Mouse (Mus musculus): Measurements from ENCODE around the gene Gm42420.

Gm42420 gene

DNA sequence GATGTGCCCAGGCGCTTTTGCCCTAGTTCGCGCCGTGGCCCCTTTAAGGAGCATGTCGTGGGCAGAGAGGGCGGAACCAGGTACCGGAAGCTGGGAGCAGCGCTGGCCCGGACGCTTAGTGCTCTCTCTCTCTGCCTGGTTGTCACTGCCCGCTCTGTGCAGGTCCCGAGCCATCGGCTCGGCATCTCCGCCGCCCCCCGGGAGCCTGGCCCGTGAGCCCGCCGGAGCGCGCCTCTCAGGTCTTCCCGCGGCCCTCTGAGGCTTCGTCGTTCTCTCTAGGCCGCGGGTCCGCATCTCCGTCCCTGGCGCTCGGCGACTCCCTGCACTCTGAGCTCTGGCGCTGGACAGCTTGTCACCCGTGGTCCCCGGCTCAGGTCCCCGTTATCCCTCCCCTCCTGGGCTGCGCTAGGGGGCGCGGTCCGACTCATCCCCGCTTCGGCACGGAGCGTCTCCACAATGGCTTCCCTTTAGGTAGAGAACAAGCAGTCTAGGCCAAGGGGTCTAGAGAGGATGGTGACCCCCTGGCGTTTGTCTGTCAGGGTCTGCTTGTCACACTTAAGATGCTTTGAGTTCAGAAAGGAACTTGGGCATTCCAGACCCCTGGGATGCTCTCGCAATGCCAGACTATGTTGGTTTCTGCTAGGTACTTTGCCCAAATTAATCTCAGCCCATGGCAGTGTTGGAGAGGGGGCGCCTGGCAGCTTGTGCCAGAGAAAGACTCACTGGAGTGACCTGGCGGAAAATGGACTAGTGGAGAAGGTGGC is 11.6 kb upstream of the Gm42420 start, which contains the start of gene Adck2:
Gene Adck2 (plus strand): TSS at position 83 of the 764 bp plus-strand sequence.
- DNase-seq (ENCODE audit: low spot score in 2 of 2) = peak; percentile 44 to 69

GRCm38 (mm10) chr6:39574555-39574869 is 11.0 kb upstream of the Gm42420 start:
- DNase-seq (ENCODE audit: low spot score in 2 of 2) = no peak

DNA sequence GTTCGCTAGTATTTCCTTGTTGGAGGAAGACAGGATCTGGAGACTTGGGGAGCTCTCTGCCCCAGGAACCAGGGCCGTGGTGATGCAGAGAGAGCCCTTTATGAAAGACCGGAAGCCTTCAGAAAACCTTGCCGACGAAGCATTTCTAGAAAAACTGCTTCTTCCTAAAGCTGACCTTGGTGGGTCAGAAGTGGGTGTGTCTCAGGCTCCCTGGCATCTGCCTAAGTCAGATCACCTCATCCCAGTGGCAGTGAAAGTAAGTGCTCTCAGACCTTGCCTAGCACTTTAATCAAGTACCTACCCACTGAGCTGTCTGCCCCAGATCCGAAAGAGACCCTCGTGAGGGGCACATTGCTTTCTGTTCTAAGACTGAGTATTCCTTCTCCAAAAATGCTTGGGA is 10.6 kb upstream of the Gm42420 start:
- no peak for DNase-seq (ENCODE audit: low spot score in 2 of 2)

- no peak for DNase-seq (ENCODE audit: low spot score in 2 of 2)
Measured at GRCm38 (mm10) chr6:39579552-39579951, 6.0 kb upstream of the Gm42420 start.

- DNase-seq (ENCODE audit: low spot score in 2 of 2) = no peak
Measured at GRCm38 (mm10) chr6:39580558-39580957, 5.0 kb upstream of the Gm42420 start.

DNA sequence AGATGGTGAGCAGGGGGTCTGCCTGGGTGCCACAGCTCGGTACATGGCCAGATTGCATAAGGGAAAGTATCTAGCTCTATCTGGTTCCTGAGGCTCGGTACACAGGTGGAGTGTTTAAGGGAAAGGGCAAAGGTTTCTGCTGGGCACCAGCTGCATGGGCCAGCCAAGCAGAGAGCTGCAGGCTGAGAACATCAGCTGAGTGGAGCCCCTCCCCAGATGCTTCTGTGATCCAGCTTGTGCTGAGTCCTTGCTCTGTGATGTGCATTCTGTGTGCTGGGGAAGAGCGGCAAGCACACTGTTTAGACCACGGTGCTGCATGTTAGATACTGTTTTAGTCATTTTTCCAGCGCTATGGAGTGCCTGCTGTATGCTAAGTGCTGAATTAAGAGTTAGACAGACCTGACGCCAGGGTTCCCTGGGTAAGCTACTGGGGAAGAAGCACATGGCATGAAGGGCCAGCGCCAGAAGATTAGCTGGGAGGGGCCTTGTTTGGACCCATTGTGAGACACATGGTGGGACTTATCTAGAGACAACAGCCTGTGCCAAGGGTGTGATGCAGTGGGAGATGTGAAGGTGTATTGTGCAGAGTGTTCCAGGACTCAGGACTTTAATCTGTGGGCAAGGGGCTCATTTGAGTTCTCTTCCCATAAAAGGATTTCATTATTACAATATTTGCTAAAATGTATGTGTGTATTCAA is 4.3 kb upstream of the Gm42420 start:
- no peak for DNase-seq (ENCODE audit: low spot score in 2 of 2)

DNA sequence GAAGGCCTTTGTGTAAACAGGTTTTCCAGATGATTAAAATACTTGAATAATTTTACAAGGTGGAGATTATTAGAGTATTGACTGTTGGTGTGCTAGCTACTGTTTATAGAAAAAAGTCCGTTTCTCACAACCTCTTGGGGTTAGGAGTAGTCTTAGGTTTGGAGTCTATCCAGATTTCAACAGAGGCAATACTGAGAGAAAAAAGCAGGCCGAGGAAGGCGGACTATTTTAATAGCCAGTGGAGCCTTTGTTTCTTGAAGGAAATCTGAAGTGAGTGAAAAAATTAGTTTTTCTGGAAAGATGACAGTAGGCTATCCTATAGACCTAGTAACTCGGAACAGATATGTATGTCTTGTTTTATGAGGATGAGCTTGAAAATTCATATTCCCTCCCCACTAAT is 5.9 kb downstream of the Gm42420 start:
- DNase-seq (ENCODE audit: low spot score in 2 of 2) = no peak

DNA sequence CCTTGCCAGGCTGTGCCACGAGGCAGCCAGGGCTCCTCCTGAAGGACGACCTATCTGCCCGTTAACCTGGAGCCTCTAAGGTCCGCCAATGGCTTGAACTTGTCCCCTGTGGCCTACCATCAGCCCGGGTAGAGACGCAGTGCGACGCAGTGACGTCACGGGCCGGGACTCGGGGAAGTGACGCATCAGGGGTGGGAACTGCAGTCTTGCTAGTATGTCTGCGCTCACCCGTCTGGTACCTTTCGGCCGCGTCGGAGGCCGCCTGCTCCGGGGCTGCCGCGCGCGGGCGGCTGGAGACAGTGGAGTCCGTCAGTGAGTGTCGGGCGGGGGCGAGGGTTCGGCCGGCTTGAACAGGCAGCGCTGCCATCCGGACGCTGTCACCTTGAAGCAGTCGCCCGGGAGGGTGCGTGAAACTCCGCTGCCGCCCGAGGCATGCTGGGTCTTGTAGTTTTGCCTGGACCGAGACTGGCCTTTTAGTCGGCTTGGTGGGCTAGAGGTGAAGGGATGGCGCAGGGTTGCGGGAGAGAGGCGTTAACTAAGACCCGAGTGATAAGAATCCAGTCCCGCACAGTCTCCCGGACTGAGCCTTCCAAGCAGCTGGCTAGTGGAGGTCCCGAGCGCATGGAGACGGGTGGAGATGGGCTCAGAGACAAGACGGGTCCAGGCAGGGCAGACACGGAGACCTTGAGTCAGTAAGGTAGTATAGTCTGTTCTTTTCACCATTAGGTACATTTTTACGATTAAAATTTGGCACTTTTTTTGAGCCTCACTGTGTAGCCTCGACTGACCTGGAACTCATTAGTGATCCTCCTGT is 7.1 kb downstream of the Gm42420 start, which contains the start of gene Ndufb2:
Gene Ndufb2 (plus strand): TSS at position 174 of the 814 bp plus-strand sequence.
- DNase-seq (ENCODE audit: low spot score in 2 of 2) = peak; percentile 90 to 94

DNA sequence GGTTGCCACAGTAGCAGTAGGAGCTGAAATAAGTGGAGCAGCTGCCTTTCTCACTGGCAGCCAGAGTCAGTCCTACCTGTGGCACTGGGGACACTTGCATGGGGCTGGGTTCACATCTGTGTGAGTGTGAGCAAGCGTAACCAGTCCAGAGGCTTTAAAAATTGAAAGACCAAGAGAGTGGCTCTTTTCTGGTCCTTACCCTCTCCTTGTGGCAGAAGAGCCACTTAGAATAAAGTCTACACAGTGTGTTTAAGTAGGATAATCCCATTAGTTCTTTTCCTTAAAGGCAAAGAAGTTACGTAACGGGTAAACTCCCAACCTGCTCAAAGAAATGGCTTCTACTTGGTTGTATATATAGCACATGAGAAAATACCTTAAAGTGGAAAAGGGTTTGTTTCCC is 15.3 kb downstream of the Gm42420 start:
- no peak for DNase-seq (ENCODE audit: low spot score in 2 of 2)

GRCm38 (mm10) chr6:39601828-39602227 is 16.3 kb downstream of the Gm42420 start:
- DNase-seq (ENCODE audit: low spot score in 2 of 2) = no peak

DNA sequence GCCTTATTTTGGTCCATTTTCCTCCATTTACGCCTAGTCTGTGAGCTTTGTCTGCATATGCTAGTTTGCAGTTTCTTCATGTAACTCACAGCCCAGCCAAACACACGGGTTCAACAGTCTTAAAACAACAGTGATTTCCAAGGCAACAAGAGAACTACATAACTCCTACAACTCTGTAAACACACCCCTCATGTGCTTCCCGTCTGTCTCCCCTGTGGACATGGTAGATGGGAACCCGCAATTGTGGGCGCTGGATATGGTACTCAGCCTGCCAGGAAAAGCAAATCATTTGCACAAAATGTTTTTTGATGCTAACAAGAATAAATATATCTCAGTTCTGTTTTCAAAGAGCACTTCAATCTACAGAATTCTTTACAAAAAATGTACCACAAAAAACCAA is 19.0 kb downstream of the Gm42420 start:
- DNase-seq (ENCODE audit: low spot score in 2 of 2) = no peak

- DNase-seq (ENCODE audit: low spot score in 2 of 2) = no peak
Measured at GRCm38 (mm10) chr6:39606056-39606455, 20.5 kb downstream of the Gm42420 start.

- DNase-seq (ENCODE audit: low spot score in 2 of 2) = no peak
Measured at GRCm38 (mm10) chr6:39606862-39607261, 21.3 kb downstream of the Gm42420 start.

GRCm38 (mm10) chr6:39607365-39607764 is 21.8 kb downstream of the Gm42420 start:
- DNase-seq (ENCODE audit: low spot score in 2 of 2) = no peak

- DNase-seq (ENCODE audit: low spot score in 2 of 2) = no peak
Measured at GRCm38 (mm10) chr6:39610207-39610606, 24.7 kb downstream of the Gm42420 start.

- no peak for DNase-seq (ENCODE audit: low spot score in 2 of 2)
Measured at GRCm38 (mm10) chr6:39611296-39611695, 25.7 kb downstream of the Gm42420 start.
